Mouse (Mus musculus) liver, embryonic 14.5 days (tissue): ENCODE measurements around the gene Clca2. TPM values are rescaled to one million over a fixed set of nuclear protein-coding genes. Genes with fewer than 3 reads are reported as not detected.

Experiments
- ATAC-seq: fragments of 200-750 bp; cut with Nextera tagmentation; 2 replicates; pipeline ENCODE4 v1.8.0; 2017; ENCODE audit warnings: moderate number of reproducible peaks, mild to moderate bottlenecking, moderate library complexity; ENCODE audit not compliant: insufficient read depth
- DNase-seq, 3 experiments: peaks; one replicate each; pipeline ENCODE4 v3.0.0-alpha.2; 2012 to 2013; ENCODE audit warnings: low read depth in 3 of 3, low spot score in 3 of 3
- H3K27ac ChIP-seq: fragments of 300-500 bp; sonication (generic); 2 replicates; pipeline ENCODE4 v1.5.1; 2014; ENCODE audit warnings: moderate library complexity, mild to moderate bottlenecking, control low read depth, inconsistent platforms
- H3K27me3 ChIP-seq: fragments of 300-500 bp; sonication (generic); 2 replicates; pipeline ENCODE4 v1.6.1; 2014; ENCODE audit warnings: mild to moderate bottlenecking, low read length, moderate library complexity; ENCODE audit not compliant: control insufficient read depth, insufficient read depth
- H3K36me3 ChIP-seq: fragments of 300-500 bp; sonication (generic); replicated peaks from 2 replicates; pipeline ENCODE4 v1.6.1; 2014; ENCODE audit warnings: low read depth; ENCODE audit not compliant: control insufficient read depth, insufficient read depth
- H3K4me1 ChIP-seq, 2 experiments: fragments of 200-500 bp in 1 of 2; fragments of 300-500 bp in 1 of 2; sonication (generic) in 1 of 2; replicated peaks; 2 replicates each; pipeline ENCODE4 v1.6.1; 2012 to 2014; ENCODE audit warnings: antibody characterized with exemption in 1 of 2, inconsistent platforms in 1 of 2, low read length in 1 of 2; ENCODE audit not compliant: control insufficient read depth in 2 of 2, insufficient read depth in 2 of 2
- H3K4me2 ChIP-seq: fragments of 300-500 bp; sonication (generic); 2 replicates; pipeline ENCODE4 v1.6.1; 2014; ENCODE audit warnings: low read depth, mild to moderate bottlenecking, control low read depth, moderate library complexity
- H3K4me3 ChIP-seq, 2 experiments: fragments of 200-500 bp in 1 of 2; fragments of 300-500 bp in 1 of 2; sonication (generic) in 1 of 2; 2 replicates each; pipeline ENCODE4 v1.5.1; 2012 to 2014; ENCODE audit warnings: low read depth in 2 of 2, low read length in 2 of 2, mild to moderate bottlenecking in 2 of 2, control low read depth in 1 of 2, inconsistent platforms in 1 of 2, moderate library complexity in 1 of 2; ENCODE audit not compliant: insufficient read depth in 1 of 2
- H3K9ac ChIP-seq: fragments of 300-500 bp; sonication (generic); replicated peaks from 2 replicates; pipeline ENCODE4 v1.6.1; 2014; ENCODE audit warnings: mild to moderate bottlenecking, control low read depth, moderate library complexity
- H3K9me3 ChIP-seq: fragments of 300-500 bp; sonication (generic); 2 replicates; pipeline ENCODE4 v1.6.1; 2016; ENCODE audit warnings: low read length, mixed read lengths; ENCODE audit not compliant: control insufficient read depth
- CTCF ChIP-seq: IDR thresholded peaks from 2 replicates; pipeline ENCODE4 v1.5.1; 2016; ENCODE audit warnings: antibody characterized with exemption, low read depth, control low read depth
- EP300 ChIP-seq: IDR thresholded peaks from 2 replicates; pipeline ENCODE4 v1.6.1; 2016; ENCODE audit warnings: antibody characterized with exemption, low read depth
- WGBS: fragments of 180-500 bp; shearing (Covaris S2); extraction: QIAGEN DNeasy Blood & Tissue Kit; methylation state at CpG from one replicate; pipeline ENCODE4 v1.1.7; 2014; ENCODE audit not compliant: insufficient replicate concordance; 5-methylcytosine and 5-hydroxymethylcytosine counted together
- polyA plus RNA-seq, 2 experiments: library from polyadenylated mRNA; depleted of rRNA in 1 of 2; stranded (reverse) in 1 of 2; unstranded in 1 of 2; fragments of >200 nt; fragmentation: Nextera tagmentation in 1 of 2; extraction: Ambion mirVana in 1 of 2; gene quantifications; 2 replicates each; pipeline versions ENCODE4 v1.2.1 to v1.2.3; 2012 to 2014

Gene Clca2
- polyA plus RNA-seq, 2 experiments, result not detected

- no peak overlapping the region for H3K27ac ChIP-seq
- no peak overlapping the region for H3K4me2 ChIP-seq
- H3K9me3 ChIP-seq, result no peaks in the 10 kb centered on the region
- no peaks in the 10 kb centered on the region for H3K36me3 ChIP-seq
- WGBS, result 43% methylated on average over 8 of the region's 8 CpGs
- DNase-seq (no peak), ATAC-seq (no peak)
- no peaks in the 10 kb centered on the region for H3K4me1 ChIP-seq
- H3K27me3 ChIP-seq, result no peaks in the 10 kb centered on the region
- H3K9ac ChIP-seq, result no peak overlapping the region
- TF ChIP-seq EP300, result no peak
- TF ChIP-seq CTCF, result no peak
- H3K4me3 ChIP-seq, result no peak overlapping the region
Measured at GRCm38 (mm10) chr3:145087857-145088598, 11.2 kb downstream of the Clca2 start.

GRCm38 (mm10) chr3:145086180-145086579 lies 13.1 kb downstream of the Clca2 start:
- DNase-seq, result no peak
- no peak overlapping the region for H3K4me2 ChIP-seq
- no peaks in the 10 kb centered on the region for H3K27me3 ChIP-seq
- no peak for TF ChIP-seq EP300
- TF ChIP-seq CTCF, result no peak
- no peak for ATAC-seq
- H3K4me1 ChIP-seq, result no peaks in the 10 kb centered on the region
- no peak overlapping the region for H3K4me3 ChIP-seq
- H3K9ac ChIP-seq, result no peak overlapping the region
- H3K27ac ChIP-seq, result no peak overlapping the region
- 83% methylated on average over 14 of the region's 14 CpGs for WGBS
- H3K9me3 ChIP-seq, result no peaks in the 10 kb centered on the region
- no peaks in the 10 kb centered on the region for H3K36me3 ChIP-seq

GRCm38 (mm10) chr3:145083081-145083480 lies 16.2 kb downstream of the Clca2 start:
- TF ChIP-seq CTCF (no peak), EP300 (no peak)
- no peak for ATAC-seq
- no peak overlapping the region for H3K4me2 ChIP-seq
- H3K27me3 ChIP-seq, result no peaks in the 10 kb centered on the region
- no peaks in the 10 kb centered on the region for H3K9me3 ChIP-seq
- no peak for DNase-seq
- no peak overlapping the region for H3K4me3 ChIP-seq
- no peak overlapping the region for H3K9ac ChIP-seq
- WGBS, result 61% methylated on average over 1 of the region's 1 CpGs
- no peaks in the 10 kb centered on the region for H3K36me3 ChIP-seq
- H3K27ac ChIP-seq, result no peak overlapping the region
- no peaks in the 10 kb centered on the region for H3K4me1 ChIP-seq

GRCm38 (mm10) chr3:145080904-145081303 lies 18.3 kb downstream of the Clca2 start:
- 58% methylated on average over 8 of the region's 8 CpGs for WGBS
- no peak for DNase-seq
- TF ChIP-seq EP300, result no peak
- no peak for TF ChIP-seq CTCF
- H3K4me1 ChIP-seq, result no peaks in the 10 kb centered on the region
- no peak overlapping the region for H3K27ac ChIP-seq
- no peaks in the 10 kb centered on the region for H3K9me3 ChIP-seq
- no peaks in the 10 kb centered on the region for H3K36me3 ChIP-seq
- H3K4me3 ChIP-seq, result no peak overlapping the region
- no peak overlapping the region for H3K4me2 ChIP-seq
- no peak for ATAC-seq
- no peaks in the 10 kb centered on the region for H3K27me3 ChIP-seq
- H3K9ac ChIP-seq, result no peak overlapping the region

- Histone ChIP-seq H3K36me3 (no peaks in the 10 kb centered on the region), H3K27me3 (no peaks in the 10 kb centered on the region), H3K4me2 (no peak overlapping the region), H3K9me3 (no peaks in the 10 kb centered on the region), H3K9ac (no peak overlapping the region), H3K27ac (no peak overlapping the region), H3K4me1 (no peaks in the 10 kb centered on the region), H3K4me3 (no peak overlapping the region)
- TF ChIP-seq EP300, result no peak
- TF ChIP-seq CTCF, result no peak
- no peak for DNase-seq
- ATAC-seq, result no peak
- WGBS, result 61% methylated on average over 6 of the region's 6 CpGs
Measured at GRCm38 (mm10) chr3:145078405-145078804, 20.8 kb downstream of the Clca2 start.
